ENCODE assay signal across 10 mouse cellular contexts in genomic region chr9:41586291-41586690, GRCm38 (mm10).
A peak's percentile ranks its signal among the peaks of the same experiment; 100 is the strongest.
DNase-seq lines count a peak whose midpoint lies in the region; ATAC-seq and TF ChIP-seq lines count a peak whose summit lies in the region.
"Had no signal": no experiment of that assay in that cellular context is flagged by ENCODE, and none has a peak within 500 bp of the region (broad histone marks: within the 10 kb centered on the region; RNA-seq: fewer than 3 reads in every experiment).

No protein-coding gene starts in this region.

- H3K27me3 ChIP-seq in lung, postnatal 0 days (replicated peaks; ENCODE audit: insufficient read depth, low read length), result no peaks in the 10 kb centered on the region
- no peaks in the 10 kb centered on the region for H3K27me3 ChIP-seq in forebrain, embryonic 10.5 days (ENCODE audit: poor library complexity, severe bottlenecking)
- no peaks in the 10 kb centered on the region for H3K27me3 ChIP-seq in limb, embryonic 15.5 days
- H3K27me3 ChIP-seq: Patski had no signal

- no peak overlapping the region for H3K4me3 ChIP-seq in lung, postnatal 0 days (ENCODE audit: low read depth, low read length)
- peak overlapping the region; percentile 22; the same call in 1 of the 2 replicates for H3K4me3 ChIP-seq in forebrain, embryonic 10.5 days
- H3K4me3 ChIP-seq in limb, embryonic 15.5 days, result peak overlapping the region; percentile 19

- no peaks in the 10 kb centered on the region for H3K9me3 ChIP-seq in lung, postnatal 0 days (ENCODE audit: low read length)
- H3K9me3 ChIP-seq in forebrain, embryonic 10.5 days, result no peaks in the 10 kb centered on the region
- no peaks in the 10 kb centered on the region for H3K9me3 ChIP-seq in limb, embryonic 15.5 days

- no peaks in the 10 kb centered on the region for H3K4me1 ChIP-seq in lung, postnatal 0 days (ENCODE audit: insufficient read depth, low read depth, low read length)
- H3K4me1 ChIP-seq in forebrain, embryonic 10.5 days, result peaks cover 80% of the 10 kb centered on the region
- peaks cover 40% of the 10 kb centered on the region for H3K4me1 ChIP-seq in limb, embryonic 15.5 days

- peak; percentile 52 for DNase-seq in lung, postnatal 0 days (ENCODE audit: low spot score)
- DNase-seq in lung, postnatal 4 days, result no peak
- DNase-seq in forebrain, embryonic 10.5 days (ENCODE audit: extremely low spot score, low spot score), result no peak
- DNase-seq in cerebellum, postnatal 36 days, result no peak
- no peak for DNase-seq in gastrocnemius, postnatal 25 days
- no peak for DNase-seq in adrenal gland, adult 18-20 months (ENCODE audit: low spot score in 2 of 2)
- DNase-seq: lung, postnatal 14 days; thymus, postnatal 36 days had no signal

- 61% methylated on average over 7 of the region's 7 CpGs for WGBS in lung, postnatal 0 days
- WGBS in forebrain, embryonic 10.5 days, result 92% methylated on average over 7 of the region's 7 CpGs
- 37% methylated on average over 7 of the region's 7 CpGs for WGBS in limb, embryonic 15.5 days

- no peak overlapping the region for H3K9ac ChIP-seq in lung, postnatal 0 days (replicated peaks; ENCODE audit: low read depth)
- 0 out of 2 replicates have a peak overlapping the region, but pooled peaks have one; percentile 33 for H3K9ac ChIP-seq in limb, embryonic 15.5 days

- H3K36me3 ChIP-seq in lung, postnatal 0 days (ENCODE audit: insufficient read depth, low read length), result no peaks in the 10 kb centered on the region
- peaks cover 58% of the 10 kb centered on the region for H3K36me3 ChIP-seq in forebrain, embryonic 10.5 days (replicated peaks)
- peaks cover 30% of the 10 kb centered on the region for H3K36me3 ChIP-seq in limb, embryonic 15.5 days

- H3K27ac ChIP-seq in lung, postnatal 0 days (ENCODE audit: low read length), result no peak overlapping the region
- H3K27ac ChIP-seq in forebrain, embryonic 10.5 days, result peak overlapping the region; percentile 89; the same call in 1 of the 2 replicates
- H3K27ac ChIP-seq in limb, embryonic 15.5 days, result peak overlapping the region; percentile 67

- TF ChIP-seq CTCF in lung, postnatal 0 days (IDR thresholded peaks at IDR 0.05), result no peak

- peak overlapping the region; percentile 32; the same call in 1 of the 2 replicates for H3K4me2 ChIP-seq in lung, postnatal 0 days (replicated peaks; ENCODE audit: low read depth, low read length)
- peak overlapping the region; percentile 33 for H3K4me2 ChIP-seq in limb, embryonic 15.5 days

- ATAC-seq in lung, postnatal 0 days, result peak; percentile 56; the same call in 1 of the 2 replicates
- ATAC-seq in limb, embryonic 15.5 days (ENCODE audit: insufficient number of reproducible peaks, low FRiP score, low TSS enrichment, low read depth), result no peak
- ATAC-seq: Patski had no signal

- TF ChIP-seq EP300 in lung, postnatal 0 days (IDR thresholded peaks at IDR 0.05), result no peak
